Mouse (Mus musculus): Measurements from ENCODE around the gene Eif2ak4. TPM values are rescaled to one million over a fixed set of nuclear protein-coding genes. Genes with fewer than 3 reads are reported as not detected.

Eif2ak4 gene
- polyA plus RNA-seq, 1 experiment: 12.6 TPM

DNA sequence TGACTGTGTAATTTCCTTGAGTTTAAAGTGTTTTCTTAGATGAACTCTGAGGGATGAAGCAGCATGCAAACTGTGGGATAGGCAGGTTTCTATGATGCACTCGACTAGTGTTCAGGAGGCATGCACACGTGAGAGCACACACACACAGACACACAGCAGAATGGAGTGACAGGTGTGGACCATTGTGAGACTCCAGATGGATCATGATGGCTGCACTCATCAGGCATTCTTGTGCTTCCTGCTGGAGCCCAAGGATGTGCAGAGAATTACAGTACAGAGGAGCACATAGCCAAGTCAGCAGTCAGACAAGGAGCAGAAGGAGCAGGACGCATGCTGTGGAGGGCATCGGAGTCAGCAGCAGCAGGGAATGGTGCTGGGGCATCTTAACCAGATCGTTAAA is 15.9 kb downstream of the Eif2ak4 start:
- no peak for DNase-seq (ENCODE audit: low read depth)

DNA sequence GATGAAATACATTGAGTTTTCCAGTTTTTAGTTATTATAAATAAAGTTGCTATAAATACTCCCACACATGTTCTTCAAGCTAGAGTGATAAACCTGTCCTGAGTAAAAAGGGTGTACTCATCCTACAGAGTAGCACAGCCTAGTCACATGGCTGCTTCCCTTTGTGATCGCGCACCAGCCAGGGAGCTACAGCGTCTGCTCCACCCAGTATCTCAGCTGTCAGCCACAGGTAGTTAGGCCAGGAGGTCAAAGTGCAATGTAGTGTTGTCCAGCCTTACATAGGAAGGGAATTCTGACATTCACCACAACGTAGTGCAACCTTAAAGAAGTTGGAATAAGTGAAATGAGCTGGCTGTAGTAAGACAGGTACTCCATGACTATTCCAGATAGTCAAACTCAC is 17.1 kb downstream of the Eif2ak4 start:
- DNase-seq (ENCODE audit: low read depth): no peak

DNA sequence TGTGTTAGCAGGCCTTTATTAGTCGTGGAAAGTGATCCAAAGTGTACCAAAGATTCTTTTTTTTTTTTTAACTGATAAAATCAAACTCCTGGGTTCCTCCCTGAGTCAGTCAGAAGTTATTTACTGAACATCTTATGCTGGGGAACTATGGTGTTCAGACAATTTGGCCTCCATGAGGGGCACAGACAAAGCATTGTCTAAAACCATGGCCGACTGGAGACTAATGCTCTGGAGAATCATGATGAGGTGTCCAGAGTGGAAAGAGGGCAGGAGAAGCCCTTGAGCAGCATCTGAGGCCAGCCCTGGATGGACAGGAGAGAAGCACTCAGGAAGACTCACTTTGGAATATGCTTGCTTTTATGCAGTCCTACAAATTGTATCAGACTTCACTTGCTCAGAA is 18.4 kb downstream of the Eif2ak4 start:
- no peak for DNase-seq (ENCODE audit: low read depth)

DNA sequence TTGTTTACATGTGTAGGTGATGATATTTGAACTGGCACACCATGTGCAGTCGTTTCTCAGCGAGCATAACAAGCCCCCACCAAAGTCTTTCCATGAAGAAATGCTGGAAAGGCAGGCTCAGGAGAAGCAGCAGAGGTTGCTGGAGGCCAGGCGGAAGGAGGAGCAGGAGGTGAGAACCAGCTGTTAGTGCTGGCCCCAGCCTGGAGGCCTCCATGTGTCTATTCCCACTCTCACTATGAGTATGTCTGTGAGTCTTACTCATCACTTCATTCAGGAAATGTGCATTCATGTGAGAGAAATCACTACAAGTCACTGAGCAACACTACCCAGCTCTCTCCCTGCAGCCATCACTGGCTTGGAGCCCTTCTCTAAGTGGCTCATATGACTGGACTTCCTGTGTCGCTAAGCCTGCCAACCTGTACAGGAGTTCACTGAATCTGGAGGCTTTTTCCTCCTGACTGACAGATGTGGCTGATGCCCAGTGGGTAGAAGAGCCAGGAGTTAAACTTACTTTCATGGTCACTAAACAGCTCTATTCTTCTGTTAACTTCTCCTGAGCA is 20.0 kb downstream of the Eif2ak4 start:
- no peak for DNase-seq (ENCODE audit: low read depth)

DNA sequence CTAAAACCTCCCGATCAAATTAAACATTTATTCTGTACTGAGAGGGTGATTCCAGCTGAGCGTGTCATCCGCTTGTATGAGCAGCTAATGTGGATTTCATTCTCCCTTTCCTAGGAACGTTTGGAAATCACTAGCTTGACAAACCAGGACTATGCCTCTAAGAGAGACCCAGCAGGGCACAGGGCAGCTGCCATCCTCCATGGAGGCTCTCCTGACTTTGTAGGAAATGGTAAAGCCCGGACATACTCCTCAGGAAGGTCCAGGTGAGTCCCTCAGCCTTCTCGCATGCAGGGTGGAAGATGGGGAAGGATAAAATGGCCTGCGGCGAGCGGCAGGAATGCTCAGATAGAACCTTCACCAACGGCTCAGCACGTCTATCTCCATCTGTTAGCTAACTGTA is 24.4 kb downstream of the Eif2ak4 start:
- no peak for DNase-seq (ENCODE audit: low read depth)

DNA sequence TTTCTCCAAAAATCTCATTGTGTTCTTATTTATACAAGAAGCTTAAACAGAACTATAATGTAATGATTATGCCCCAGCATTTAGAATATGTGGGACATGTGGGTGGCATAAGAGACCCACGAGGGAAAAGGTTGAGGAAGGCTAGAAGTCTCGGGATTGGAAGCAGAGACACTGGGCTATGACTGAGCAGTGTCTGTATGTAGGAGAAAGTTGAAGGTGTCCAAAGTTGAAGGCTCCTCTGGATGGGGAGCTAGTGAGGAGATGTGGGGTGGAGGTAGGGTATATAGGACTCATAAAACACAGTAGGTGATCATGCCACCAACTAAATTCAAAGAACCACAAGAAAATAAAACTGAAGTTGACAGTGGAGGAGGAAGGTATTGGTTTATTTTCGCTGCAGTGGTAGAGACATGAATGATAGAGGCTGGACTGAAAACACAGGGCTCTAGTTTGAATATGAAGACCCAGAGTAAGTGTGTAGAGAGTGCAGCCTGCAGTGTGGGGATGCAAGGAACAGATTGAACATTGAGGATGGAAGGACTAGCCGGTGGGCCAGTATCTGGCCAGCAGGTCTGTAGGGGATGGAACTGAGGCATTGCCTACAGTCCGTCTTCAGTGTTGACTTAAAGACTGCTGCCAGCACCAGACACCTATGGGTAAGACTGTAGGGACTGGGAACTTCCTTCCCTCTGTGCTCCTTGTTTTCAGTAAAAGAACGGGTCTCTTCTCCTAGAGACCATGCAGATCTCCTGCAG is 27.4 kb downstream of the Eif2ak4 start:
- no peak for DNase-seq (ENCODE audit: low read depth)

DNA sequence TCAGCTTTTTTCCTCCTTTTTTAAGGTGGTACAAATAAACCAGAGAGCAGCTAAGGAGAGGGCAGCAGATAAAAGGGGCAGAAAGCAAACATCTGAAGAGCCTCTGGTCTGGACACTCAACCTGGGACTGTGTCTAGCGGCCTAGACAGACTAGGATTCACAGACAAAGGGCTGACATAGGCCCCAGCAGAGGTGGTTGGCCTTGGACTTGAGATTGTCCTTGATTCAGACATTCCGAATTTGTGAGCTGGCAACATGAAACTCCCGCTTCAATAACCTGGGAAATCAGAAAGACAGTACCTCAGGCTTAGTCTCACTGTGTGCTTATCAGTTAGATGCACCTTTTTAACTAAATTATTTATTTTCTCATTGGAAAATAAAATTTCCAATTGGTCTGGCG is 29.7 kb downstream of the Eif2ak4 start:
- no peak for DNase-seq (ENCODE audit: low read depth)

DNA sequence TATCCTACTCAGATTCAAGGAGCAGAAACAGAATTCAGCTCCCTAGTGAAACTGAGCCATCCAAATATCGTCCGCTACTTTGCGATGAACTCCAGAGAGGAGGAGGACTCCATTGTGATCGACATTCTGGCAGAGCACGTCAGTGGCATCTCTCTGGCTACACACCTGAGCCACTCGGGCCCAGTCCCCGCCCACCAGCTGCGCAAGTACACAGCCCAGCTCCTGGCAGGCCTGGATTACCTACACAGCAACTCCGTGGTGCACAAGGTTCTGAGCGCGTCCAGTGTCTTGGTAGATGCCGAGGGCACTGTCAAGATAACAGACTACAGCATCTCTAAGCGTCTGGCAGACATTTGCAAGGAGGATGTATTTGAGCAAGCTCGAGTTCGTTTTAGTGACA is 33.5 kb downstream of the Eif2ak4 start:
- DNase-seq (ENCODE audit: low read depth): no peak

DNA sequence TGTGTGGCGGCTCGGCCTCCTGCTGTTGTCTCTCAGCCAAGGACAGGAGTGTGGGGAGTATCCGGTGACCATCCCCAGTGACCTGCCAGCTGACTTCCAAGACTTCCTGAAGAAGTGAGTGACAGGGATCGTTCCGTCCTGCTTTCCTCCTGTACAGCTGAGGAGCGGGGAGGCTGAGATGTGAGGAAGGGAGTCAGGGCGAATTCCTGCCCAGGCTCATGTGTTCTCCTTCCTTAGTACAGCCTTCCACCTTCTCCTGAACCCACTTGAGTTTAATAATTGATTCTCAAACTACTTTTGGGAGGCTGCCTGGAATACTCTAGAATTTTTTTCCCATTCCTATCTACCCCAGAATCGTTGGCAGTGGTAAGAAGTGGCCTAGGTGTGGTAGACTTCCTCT is 34.0 kb downstream of the Eif2ak4 start:
- DNase-seq (ENCODE audit: low read depth): no peak

DNA sequence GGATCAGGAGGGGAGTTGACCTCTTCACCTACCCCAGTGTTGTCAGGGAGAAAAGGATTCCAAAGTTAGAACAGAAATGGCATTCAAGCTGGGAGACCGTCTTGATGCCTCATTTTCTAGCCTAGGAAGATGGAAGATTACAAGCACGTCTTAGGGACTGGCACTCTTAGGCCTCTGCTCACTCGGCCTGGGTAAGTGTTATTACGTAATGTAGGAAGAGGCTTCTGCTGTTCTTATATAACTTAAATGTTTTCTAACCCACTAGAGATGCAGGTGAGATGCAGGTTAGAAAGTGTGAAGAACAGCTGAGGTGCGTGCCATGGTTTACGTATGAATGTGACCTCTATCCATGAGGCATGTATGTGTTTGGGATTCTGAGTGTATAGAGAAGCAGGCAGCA is 39.9 kb downstream of the Eif2ak4 start:
- DNase-seq (ENCODE audit: low read depth): no peak

DNA sequence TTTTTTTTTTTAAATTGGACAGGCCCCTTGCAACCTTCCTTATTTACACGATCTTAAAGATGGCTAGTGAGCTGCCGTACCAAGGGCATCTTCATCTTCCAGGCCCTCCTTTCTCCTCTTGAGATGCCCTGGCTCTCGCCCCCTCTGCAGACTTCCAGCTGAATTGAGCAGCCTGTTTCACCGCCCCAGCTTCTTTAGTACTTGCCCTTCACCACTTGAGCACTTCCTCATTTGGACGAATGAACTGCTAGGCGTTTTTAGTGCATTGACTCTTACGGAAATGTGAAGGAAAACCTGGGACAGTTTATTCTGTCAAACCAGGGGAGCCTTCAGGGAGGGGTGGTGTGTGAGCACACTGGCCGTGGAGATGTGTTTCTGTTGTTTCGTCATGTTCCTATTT is 40.9 kb downstream of the Eif2ak4 start:
- DNase-seq (ENCODE audit: low read depth): no peak

DNA sequence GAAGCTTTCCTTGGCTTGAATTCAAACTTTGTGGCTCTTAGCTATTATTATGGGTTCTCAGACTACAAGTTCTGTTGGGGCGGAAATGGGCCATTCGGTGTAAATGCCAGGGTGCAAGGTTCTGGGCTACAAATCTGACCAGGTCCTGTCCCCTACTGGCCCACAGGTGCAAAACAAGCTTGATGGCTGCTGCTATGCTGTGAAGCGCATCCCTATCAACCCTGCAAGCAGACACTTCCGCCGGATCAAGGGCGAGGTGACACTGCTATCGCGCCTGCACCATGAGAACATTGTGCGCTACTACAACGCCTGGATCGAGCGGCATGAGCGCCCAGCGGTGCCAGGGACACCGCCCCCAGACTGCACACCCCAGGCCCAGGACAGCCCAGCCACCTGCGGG is 42.2 kb downstream of the Eif2ak4 start:
- no peak for DNase-seq (ENCODE audit: low read depth)

DNA sequence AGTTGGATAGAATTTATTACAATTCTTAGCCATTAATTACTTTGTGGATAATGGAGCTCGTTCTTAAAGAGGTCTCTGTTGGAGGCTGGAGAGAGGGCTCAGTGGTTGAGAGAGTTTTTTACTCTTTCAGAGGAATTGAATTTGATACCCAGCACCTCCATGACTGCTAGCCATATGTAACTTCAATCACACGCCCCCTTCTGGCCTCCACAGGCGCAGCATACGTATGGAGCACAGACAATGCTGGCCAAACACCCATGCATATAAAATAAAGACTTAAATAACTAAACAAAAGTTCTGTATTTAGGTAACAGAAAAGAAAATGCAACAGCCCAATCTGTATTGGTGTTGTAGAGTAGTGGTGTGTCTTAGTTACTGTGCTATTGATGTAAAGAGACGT is 43.2 kb downstream of the Eif2ak4 start:
- no peak for DNase-seq (ENCODE audit: low read depth)

DNA sequence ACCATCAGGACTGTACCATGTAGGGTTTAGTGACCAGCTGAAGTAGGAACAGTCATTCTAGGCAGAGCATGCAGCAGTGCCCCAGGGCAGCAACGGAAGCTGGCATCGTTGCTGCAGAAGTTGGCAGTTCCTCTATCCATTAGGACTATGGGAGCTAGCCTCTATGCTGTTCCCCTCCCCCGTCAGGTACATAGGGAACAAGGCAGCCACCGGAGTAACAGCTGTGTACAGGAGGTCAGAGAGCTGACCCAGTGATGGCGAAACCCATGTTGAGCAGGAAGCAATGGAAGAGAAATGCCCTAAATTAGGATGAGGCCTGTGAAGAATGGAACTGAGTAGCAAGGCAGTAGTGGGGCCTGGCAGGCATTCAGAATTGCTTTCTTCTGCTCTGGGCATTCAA is 53.8 kb downstream of the Eif2ak4 start:
- no peak for DNase-seq (ENCODE audit: low read depth)

DNA sequence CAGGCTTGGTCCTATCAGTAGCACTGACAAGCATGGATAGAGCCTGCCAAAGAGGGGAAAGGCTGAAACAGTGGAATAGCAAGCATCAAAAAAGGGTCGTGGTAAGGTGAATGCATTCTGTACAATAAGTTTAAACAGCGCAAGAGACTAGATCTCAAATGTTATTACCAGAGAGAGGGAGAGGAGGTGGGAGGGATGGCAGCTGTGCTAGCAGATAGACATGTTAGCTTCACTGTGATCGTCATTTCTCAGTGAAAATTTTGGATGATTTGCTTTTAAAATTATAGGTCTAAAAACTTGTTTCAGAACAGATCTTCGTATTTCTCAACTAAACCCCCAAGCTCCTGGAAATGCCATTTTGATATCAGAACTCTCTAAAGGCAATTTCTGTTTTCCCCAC is 54.3 kb downstream of the Eif2ak4 start:
- no peak for DNase-seq (ENCODE audit: low read depth)

DNA sequence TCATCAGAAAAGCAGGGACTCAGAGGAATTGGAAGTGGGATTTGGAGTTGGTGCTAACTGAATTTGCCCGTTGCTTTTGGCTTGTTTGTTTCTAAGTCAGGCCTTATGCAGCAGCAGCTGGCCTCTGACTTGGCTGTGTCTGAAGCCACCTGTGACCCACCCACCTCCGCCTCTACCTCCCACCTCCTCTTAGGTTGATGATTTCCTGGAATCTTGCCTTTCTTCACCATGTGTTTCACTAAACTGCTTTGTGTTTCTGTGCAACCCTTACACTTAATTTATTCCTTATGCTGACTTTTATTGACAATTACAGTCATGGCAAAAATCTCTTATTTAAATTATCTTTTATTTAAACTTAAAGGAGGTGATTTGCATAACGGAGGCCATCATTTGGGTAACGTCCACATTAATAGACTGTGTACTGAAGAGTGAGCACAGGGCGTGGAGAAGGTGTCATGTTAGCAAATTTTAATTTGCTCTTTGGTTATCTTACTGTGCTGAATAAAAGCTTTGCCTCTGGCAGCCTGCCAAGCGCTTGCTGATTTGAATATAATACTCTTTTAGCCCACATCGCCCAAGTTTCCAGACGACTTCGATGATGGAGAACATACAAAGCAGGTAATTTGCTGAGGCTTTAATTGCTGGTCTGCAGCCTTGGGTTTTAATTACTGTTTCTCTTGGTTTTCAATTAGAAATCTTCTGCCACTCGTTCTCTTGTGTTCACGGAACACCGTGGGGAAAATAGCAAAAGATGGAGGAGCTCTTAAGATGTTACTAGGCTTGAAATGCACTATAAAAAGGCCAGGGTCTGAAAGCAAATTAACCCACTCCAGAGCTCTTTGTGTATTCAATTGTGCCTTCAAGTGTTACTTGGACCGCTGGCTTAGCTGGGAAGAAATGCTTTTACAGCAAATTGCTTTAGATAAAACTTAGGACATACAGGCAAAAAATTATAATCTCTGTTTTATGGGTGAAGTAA is 57.6 kb downstream of the Eif2ak4 start:
- DNase-seq (ENCODE audit: low read depth): no peak

DNA sequence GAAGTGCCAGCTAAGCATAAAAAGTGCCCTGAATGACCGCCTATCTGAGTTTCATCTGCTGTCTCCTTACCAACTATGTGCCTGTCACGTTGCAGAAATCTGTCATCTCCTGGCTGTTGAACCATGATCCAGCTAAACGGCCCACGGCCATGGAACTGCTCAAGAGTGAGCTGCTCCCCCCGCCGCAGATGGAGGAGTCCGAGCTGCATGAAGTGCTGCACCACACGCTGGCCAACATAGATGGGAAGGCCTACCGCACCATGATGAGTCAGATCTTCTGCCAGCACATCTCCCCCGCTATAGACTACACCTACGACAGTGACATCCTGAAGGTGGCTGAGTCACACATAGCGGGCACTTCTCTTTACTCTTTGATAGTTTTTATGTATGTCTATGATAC is 59.8 kb downstream of the Eif2ak4 start:
- DNase-seq (ENCODE audit: low read depth): no peak

DNA sequence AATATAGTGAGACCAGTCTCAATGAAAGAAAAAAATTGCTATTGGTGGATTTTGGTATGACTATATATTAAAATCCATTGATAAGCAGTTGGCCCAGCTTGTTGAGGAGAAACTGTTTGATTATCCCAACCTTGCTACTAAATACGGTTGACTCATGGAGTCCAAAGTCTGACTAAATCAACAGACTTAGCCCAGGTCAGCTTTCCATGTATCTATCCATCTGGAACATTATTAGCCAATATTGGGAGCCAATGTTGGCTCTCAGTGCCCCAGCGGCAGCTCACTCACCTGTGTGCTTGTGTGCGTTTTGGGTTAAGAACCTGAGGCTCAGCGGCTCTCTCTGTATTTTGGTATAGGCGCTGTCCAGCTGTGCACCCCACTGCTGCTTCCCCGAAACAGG is 62.6 kb downstream of the Eif2ak4 start:
- no peak for DNase-seq (ENCODE audit: low read depth)

DNA sequence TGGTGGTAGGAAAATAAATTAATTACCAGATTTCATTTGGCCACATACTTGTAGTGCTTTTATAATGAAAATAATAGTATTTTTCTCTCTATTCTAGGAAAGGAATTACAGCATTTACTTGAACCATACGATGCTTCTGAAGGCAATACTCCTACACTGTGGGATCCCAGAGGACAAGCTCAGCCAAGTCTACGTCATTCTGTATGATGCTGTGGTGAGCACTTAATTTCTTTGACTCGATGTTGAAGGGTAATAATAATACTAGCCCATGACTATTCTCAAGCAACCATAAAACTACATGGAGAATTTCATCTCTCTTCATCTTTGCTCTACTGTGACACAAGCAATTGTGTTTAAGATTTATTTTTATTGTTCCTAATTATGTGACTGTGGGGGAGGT is 68.6 kb downstream of the Eif2ak4 start:
- DNase-seq (ENCODE audit: low read depth): no peak

DNA sequence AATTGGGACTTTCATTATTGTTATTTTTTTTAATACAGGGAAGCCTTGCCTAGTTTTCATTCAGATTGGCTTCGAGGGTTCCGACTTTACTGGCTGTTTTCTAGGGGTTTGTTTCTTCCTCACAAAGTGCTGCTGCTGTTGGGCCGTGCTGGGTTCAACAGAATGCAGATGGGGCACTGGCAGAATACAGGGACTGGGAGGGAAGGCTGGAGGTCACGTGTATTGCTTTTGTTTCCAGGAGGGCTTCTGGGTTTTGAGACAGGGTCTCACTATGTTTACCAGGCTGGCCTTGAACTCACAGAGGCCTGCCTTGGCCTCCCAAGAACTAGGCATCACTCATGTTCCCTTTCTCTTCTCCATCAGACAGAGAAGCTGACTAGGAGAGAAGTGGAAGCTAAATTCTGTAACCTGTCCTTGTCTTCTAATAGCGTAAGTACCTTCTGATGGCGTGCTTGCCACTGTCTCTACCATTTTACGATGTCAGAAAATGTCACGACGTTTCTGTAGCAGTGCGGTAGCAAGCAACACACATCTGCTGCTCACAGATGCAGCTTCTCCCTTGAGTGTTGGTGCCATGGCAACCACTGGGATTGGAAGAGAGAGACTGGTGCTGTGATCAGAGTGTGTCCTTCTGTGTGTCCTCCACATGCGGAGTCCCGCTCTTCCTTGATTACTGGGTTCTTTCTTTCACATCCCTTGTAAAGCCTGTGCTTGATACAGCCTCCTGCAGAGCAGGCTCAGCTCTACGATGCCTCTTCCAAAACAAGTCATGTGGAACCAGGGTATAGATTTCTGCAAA is 69.2 kb downstream of the Eif2ak4 start:
- no peak for DNase-seq (ENCODE audit: low read depth)

DNA sequence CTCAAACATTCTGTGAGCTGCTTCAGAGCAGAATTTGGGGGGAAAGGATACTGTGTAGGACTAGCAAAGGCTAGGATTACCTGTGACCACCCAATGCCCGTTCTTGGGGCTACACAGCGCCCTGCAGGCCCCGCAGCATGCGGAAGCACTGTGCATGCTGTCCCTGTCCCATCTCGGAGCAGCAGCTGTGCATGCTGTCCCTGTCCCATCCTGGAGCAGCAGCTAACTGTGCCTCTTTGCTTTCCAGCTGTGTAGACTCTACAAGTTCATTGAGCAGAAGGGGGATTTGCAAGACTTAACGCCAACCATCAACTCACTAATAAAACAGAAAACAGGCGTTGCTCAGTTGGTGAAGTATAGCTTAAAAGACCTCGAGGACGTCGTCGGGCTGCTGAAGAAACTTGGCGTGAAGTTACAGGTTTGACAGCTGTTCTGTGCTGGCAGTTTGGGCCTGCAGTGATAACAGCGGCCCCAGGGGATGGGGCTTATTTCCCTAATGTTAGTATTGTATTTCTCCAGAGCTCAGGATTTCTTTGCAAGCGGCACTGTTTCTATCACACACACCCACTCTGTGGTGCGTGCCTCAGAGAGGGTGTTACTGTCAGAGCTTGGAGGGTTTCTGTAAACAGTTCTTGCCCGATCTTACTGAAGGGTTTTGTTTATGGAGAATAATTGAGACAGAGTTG is 73.2 kb downstream of the Eif2ak4 start:
- DNase-seq (ENCODE audit: low read depth): no peak
